Mouse (Mus musculus) myocyte (in vitro differentiated cells): ENCODE results near the gene Zfp747. TPM values are rescaled to one million over a fixed set of nuclear protein-coding genes. Genes with fewer than 3 reads are reported as not detected.

Source experiments
- H3K27me3 ChIP-seq: one replicate; pipeline ENCODE4 v1.6.1; 2011; ENCODE audit not compliant: control insufficient read depth, insufficient read depth, insufficient read length
- H3K36me3 ChIP-seq: one replicate; pipeline ENCODE4 v1.6.1; 2011; ENCODE audit not compliant: control insufficient read depth, insufficient read depth
- H3K4me2 ChIP-seq: one replicate; pipeline ENCODE4 v1.6.1; 2011; ENCODE audit warnings: low read depth, control low read depth
- H3K4me3 ChIP-seq: one replicate; pipeline ENCODE4 v1.5.1; 2011; ENCODE audit warnings: mild to moderate bottlenecking, control low read depth, moderate library complexity
- H3K79me2 ChIP-seq: one replicate; pipeline ENCODE4 v1.6.1; 2011; ENCODE audit not compliant: control insufficient read depth, insufficient read depth
- H3ac ChIP-seq: one replicate; pipeline ENCODE4 v1.6.1; 2011; ENCODE audit not compliant: control insufficient read depth, insufficient read length
- CEBPB ChIP-seq: IDR thresholded peaks from 2 replicates; pipeline ENCODE4 v1.6.1; 2011; ENCODE audit warnings: mild to moderate bottlenecking, moderate library complexity; ENCODE audit not compliant: poor library complexity, insufficient read depth, severe bottlenecking
- E2F4 ChIP-seq: IDR thresholded peaks from one replicate; pipeline ENCODE4 v1.6.1; 2011; ENCODE audit warnings: mild to moderate bottlenecking, control low read depth, moderate library complexity; ENCODE audit not compliant: insufficient read depth
- MAX ChIP-seq: IDR thresholded peaks from one replicate; pipeline ENCODE4 v1.6.1; 2011; ENCODE audit warnings: low read depth, mild to moderate bottlenecking, control low read depth
- MYOD1 ChIP-seq, 3 experiments: IDR thresholded peaks; one replicate each; pipeline ENCODE4 v1.6.1; 2011; ENCODE audit warnings: control low read depth in 2 of 3, low read depth in 2 of 3, mild to moderate bottlenecking in 2 of 3, moderate library complexity in 1 of 3; ENCODE audit not compliant: insufficient read length in 2 of 3, control insufficient read depth in 1 of 3
- MYOG ChIP-seq, 3 experiments: IDR thresholded peaks; one replicate each; pipeline ENCODE4 v1.6.1; 2011; ENCODE audit warnings: control low read depth in 2 of 3, low read depth in 2 of 3, mild to moderate bottlenecking in 2 of 3; ENCODE audit not compliant: insufficient read length in 2 of 3, control insufficient read depth in 1 of 3, insufficient read depth in 1 of 3
- POLR2A ChIP-seq: IDR thresholded peaks from one replicate; pipeline ENCODE4 v1.6.1; 2011; ENCODE audit warnings: low read depth, mild to moderate bottlenecking, control low read depth, moderate library complexity; ENCODE audit not compliant: insufficient read length
- POLR2AphosphoS2 ChIP-seq: IDR thresholded peaks from one replicate; pipeline ENCODE4 v1.6.1; 2011; ENCODE audit warnings: low read depth, control low read depth; ENCODE audit not compliant: insufficient read length
- REST ChIP-seq: IDR thresholded peaks from one replicate; pipeline ENCODE4 v1.6.1; 2011; ENCODE audit warnings: mild to moderate bottlenecking, control low read depth, moderate library complexity; ENCODE audit not compliant: insufficient read depth, insufficient read length
- SRF ChIP-seq: IDR thresholded peaks from one replicate; pipeline ENCODE4 v1.6.1; 2011; ENCODE audit warnings: low read depth; ENCODE audit not compliant: control insufficient read depth, insufficient read length
- TCF12 ChIP-seq: IDR thresholded peaks from one replicate; pipeline ENCODE4 v1.6.1; 2011; ENCODE audit warnings: mild to moderate bottlenecking, control low read depth; ENCODE audit not compliant: poor library complexity, insufficient read depth, severe bottlenecking
- TCF3 ChIP-seq: IDR thresholded peaks from one replicate; pipeline ENCODE4 v1.6.1; 2011; ENCODE audit warnings: low read depth, control low read depth; ENCODE audit not compliant: insufficient read length
- USF1 ChIP-seq: IDR thresholded peaks from one replicate; pipeline ENCODE4 v1.6.1; 2011; ENCODE audit warnings: low read depth, mild to moderate bottlenecking, control low read depth, moderate library complexity
- polyA plus RNA-seq: library from polyadenylated mRNA; unstranded; fragments of >200 nt; fragmentation: generic; extraction: Trizol; gene quantifications from one replicate; pipeline ENCODE4 v1.2.1, GENCODE M21; 2012; ENCODE audit warnings: missing spikeins

Gene Zfp747
- polyA plus RNA-seq, 1 experiment: 3.6 TPM

DNA sequence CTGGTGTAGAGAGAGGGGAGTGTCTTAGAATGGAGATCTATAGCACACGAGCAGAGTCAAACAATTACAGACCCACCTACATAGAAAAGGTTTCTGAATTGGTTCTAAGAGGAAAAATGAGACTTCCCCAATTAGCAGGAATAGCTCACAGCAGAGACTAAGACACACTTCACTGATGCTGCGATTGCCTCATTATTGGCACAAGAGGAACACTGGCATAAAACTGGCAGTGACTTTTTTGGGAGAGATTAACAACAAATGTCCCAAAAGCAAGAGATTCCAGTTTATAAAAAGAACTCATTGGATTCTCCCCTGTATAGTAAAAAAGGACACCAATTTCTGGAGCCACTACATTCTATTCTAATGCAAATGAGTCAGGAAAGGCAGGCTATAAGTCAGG lies 18.0 kb downstream of the Zfp747 start:
- Histone ChIP-seq H3K4me2 (no peak overlapping the region), H3K79me2 (no peaks in the 10 kb centered on the region), H3K4me3 (no peak overlapping the region), H3ac (no peak overlapping the region), H3K36me3 (no peaks in the 10 kb centered on the region), H3K27me3 (peaks cover 16% of the 10 kb centered on the region)
- TF ChIP-seq TCF3 (no peak), MAX (no peak), MYOG (IDR thresholded peaks at IDR 0.05; ENCODE audit: control insufficient read depth in 1 of 3, insufficient read depth in 1 of 3, insufficient read length in 2 of 3, low read depth in 2 of 3) (no peak), REST (no peak), TCF12 (no peak), MYOD1 (IDR thresholded peaks at IDR 0.05; ENCODE audit: control insufficient read depth in 1 of 3, insufficient read length in 2 of 3, low read depth in 2 of 3) (no peak), POLR2AphosphoS2 (no peak), POLR2A (no peak), SRF (no peak), USF1 (no peak), E2F4 (no peak), CEBPB (no peak)

DNA sequence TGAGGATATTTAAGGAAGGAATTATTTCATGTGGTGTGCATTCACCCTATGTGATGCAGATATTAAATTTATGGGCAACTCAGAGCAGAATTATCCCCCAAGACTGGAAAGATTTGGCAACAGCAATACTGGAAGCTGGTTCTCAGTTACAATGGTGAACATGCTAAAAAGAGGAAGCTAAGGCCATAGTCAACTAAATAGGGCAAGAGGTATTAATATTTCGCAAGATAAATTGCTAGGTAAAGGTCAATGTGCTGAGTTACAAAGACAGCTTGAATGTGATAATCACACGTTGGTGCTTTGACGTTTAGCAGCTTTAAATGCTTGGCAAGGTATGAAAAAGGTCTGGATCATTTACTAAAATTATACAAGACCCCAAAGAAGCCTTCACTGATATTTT lies 20.1 kb downstream of the Zfp747 start:
- TF ChIP-seq POLR2AphosphoS2 (no peak), MYOG (IDR thresholded peaks at IDR 0.05; ENCODE audit: control insufficient read depth in 1 of 3, insufficient read depth in 1 of 3, insufficient read length in 2 of 3, low read depth in 2 of 3) (no peak), CEBPB (no peak), POLR2A (no peak), MAX (no peak), REST (no peak), SRF (no peak), USF1 (no peak), E2F4 (no peak), MYOD1 (IDR thresholded peaks at IDR 0.05; ENCODE audit: control insufficient read depth in 1 of 3, insufficient read length in 2 of 3, low read depth in 2 of 3) (no peak), TCF3 (no peak), TCF12 (no peak)
- Histone ChIP-seq H3K4me3 (no peak overlapping the region), H3K4me2 (no peak overlapping the region), H3K27me3 (peaks cover 11% of the 10 kb centered on the region), H3K79me2 (no peaks in the 10 kb centered on the region), H3K36me3 (no peaks in the 10 kb centered on the region), H3ac (no peak overlapping the region)

DNA sequence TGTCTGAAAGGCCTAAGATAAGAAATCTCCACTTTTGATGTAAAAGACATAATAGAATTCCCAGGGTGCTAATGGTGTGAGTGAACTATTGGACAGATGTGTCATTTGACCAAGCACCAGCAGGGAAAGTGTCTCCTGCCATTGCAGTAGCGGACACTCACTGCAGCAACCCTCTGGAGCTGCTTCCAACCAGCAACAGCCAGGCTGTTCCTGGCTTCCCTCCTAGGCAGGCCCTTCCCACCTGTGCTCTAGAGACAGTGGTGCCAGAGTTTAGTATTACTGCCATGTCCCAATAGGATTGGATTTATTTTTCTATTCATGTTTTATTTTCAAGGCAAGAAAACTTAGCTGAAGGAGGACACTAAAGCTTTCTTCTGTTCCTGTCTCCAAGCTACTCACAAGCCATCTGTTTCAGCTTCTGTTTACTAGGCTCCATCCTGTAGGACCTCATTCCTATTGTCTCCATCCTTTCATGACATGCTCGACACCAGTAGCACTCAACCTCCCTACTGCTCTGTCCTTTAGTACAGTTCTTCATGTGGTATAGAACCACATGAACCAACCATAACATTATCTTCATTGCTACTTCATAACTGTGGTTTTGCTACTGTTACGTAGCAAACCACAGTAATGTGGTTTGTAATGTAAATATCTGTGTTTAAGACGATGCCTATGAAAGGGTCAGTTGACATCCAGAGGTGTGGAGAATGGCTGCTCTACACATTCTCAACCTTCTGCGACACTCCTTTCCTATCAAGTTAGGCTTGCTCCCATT lies 24.4 kb downstream of the Zfp747 start:
- Histone ChIP-seq H3K36me3 (no peaks in the 10 kb centered on the region), H3K79me2 (no peaks in the 10 kb centered on the region), H3K4me2 (no peak overlapping the region), H3K27me3 (no peaks in the 10 kb centered on the region), H3ac (no peak overlapping the region), H3K4me3 (no peak overlapping the region)
- no peak for TF ChIP-seq E2F4
- TF ChIP-seq REST: no peak
- no peak for TF ChIP-seq POLR2A
- no peak for TF ChIP-seq SRF
- no peak for TF ChIP-seq MYOD1 (IDR thresholded peaks at IDR 0.05; ENCODE audit: control insufficient read depth in 1 of 3, insufficient read length in 2 of 3, low read depth in 2 of 3)
- no peak for TF ChIP-seq MYOG (IDR thresholded peaks at IDR 0.05; ENCODE audit: control insufficient read depth in 1 of 3, insufficient read depth in 1 of 3, insufficient read length in 2 of 3, low read depth in 2 of 3)
- TF ChIP-seq USF1: no peak
- no peak for TF ChIP-seq MAX
- TF ChIP-seq TCF3: no peak
- TF ChIP-seq CEBPB: no peak
- TF ChIP-seq POLR2AphosphoS2: no peak
- TF ChIP-seq TCF12: no peak

DNA sequence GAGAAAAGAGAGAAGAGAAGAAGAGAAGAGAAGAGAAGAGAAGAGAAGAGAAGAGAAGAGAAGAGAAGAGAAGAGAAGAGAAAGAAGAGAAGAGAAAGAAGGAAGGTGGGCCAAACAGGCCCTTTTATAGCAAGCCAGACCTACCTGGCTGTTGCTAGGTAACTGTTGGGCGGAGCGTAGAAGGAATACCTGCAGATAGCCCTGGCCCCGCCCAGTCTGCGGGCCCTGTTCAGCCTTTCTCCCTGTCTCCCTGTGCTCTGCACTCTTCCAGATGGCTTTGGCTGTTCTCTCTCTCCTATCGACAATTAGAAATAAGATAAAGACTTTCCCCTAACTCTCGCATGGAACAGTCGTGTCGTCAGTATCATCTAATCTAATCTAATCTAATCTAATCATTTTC lies 29.2 kb downstream of the Zfp747 start:
- Histone ChIP-seq H3K4me3 (peak overlapping the region; percentile 62), H3K4me2 (peak overlapping the region; percentile 92), H3K79me2 (peaks cover 6% of the 10 kb centered on the region), H3ac (no peak overlapping the region), H3K36me3 (no peaks in the 10 kb centered on the region), H3K27me3 (no peaks in the 10 kb centered on the region)
- TF ChIP-seq TCF3 (no peak), MYOD1 (IDR thresholded peaks at IDR 0.05; ENCODE audit: control insufficient read depth in 1 of 3, insufficient read length in 2 of 3, low read depth in 2 of 3) (no peak), MYOG (IDR thresholded peaks at IDR 0.05; ENCODE audit: control insufficient read depth in 1 of 3, insufficient read depth in 1 of 3, insufficient read length in 2 of 3, low read depth in 2 of 3) (no peak), E2F4 (no peak), USF1 (no peak), POLR2A (no peak), MAX (no peak), CEBPB (no peak), REST (no peak), TCF12 (no peak), SRF (no peak), POLR2AphosphoS2 (no peak)
